ENCODE assay signal across 15 mouse cellular contexts in genomic region chr6:40890973-40891372, GRCm38 (mm10). TPM values are rescaled to one million over a fixed set of nuclear protein-coding genes. Genes with fewer than 3 reads are reported as not detected.
A peak's percentile ranks its signal among the peaks of the same experiment; 100 is the strongest.
DNase-seq lines count a peak whose midpoint lies in the region; ATAC-seq and TF ChIP-seq lines count a peak whose summit lies in the region.
"Had no signal": no experiment of that assay in that cellular context is flagged by ENCODE, and none has a peak within 500 bp of the region (broad histone marks: within the 10 kb centered on the region; RNA-seq: fewer than 3 reads in every experiment).

No protein-coding gene starts in this region.

- H3K4me3 ChIP-seq in spleen, adult 2 months (ENCODE audit: extremely low read depth, insufficient read depth, insufficient read length), result no peak overlapping the region
- H3K4me3 ChIP-seq: hindbrain, embryonic 15.5 days; limb, embryonic 13.5 days; midbrain, embryonic 13.5 days had no signal

- H3K36me3 ChIP-seq in spleen, adult 2 months (ENCODE audit: control insufficient read depth, insufficient read depth, low read length), result no peaks in the 10 kb centered on the region
- H3K36me3 ChIP-seq: hindbrain, embryonic 15.5 days; limb, embryonic 13.5 days; midbrain, embryonic 13.5 days had no signal

- no peaks in the 10 kb centered on the region for H3K4me1 ChIP-seq in spleen, adult 2 months (ENCODE audit: control insufficient read depth, insufficient read depth, insufficient read length)
- H3K4me1 ChIP-seq: hindbrain, embryonic 15.5 days; limb, embryonic 13.5 days; midbrain, embryonic 13.5 days had no signal

- no peak for TF ChIP-seq CTCF in spleen, adult 2 months (IDR thresholded peaks at IDR 0.05; ENCODE audit: extremely low read depth, insufficient read depth, insufficient read length, insufficient replicate concordance)

- TF ChIP-seq POLR2A in spleen, adult 2 months (IDR thresholded peaks at IDR 0.05; ENCODE audit: low read depth, low read length), result no peak

- 0 out of 2 replicates have a peak overlapping the region, but pooled peaks have one; percentile 18 for H3K27ac ChIP-seq in spleen, adult 2 months (ENCODE audit: insufficient read depth, low read length)
- H3K27ac ChIP-seq: hindbrain, embryonic 15.5 days; limb, embryonic 13.5 days; midbrain, embryonic 13.5 days had no signal

- WGBS in spleen, adult 2 months, result 10% methylated on average over 1 of the region's 1 CpGs

- peak; percentile 83 for ATAC-seq in megakaryocyte-erythroid progenitor cell, adult 5-6 weeks (replicated peaks; ENCODE audit: low FRiP score, low TSS enrichment, poor library complexity, severe bottlenecking)
- ATAC-seq: midbrain, embryonic 13.5 days had no signal

- DNase-seq in spleen, adult 2 months (ENCODE audit: low read depth in 1 of 2, low spot score in 2 of 2), result peak in 1 of 2 experiments; percentile 27
- no peak for DNase-seq in spleen, adult 18-20 months
- DNase-seq in liver, result peak; percentile 5
- no peak for DNase-seq in cerebellum, adult 11-12 months
- no peak for DNase-seq in layer of hippocampus, adult 9-10 months (ENCODE audit: low spot score)
- no peak for DNase-seq in B cell, adult 2 months
- DNase-seq in neural tube, embryonic 10.5 days (ENCODE audit: extremely low spot score, low spot score), result no peak
- DNase-seq: cerebellum, postnatal 25 days had no signal

- no peaks in the 10 kb centered on the region for H3K27me3 ChIP-seq in spleen, adult 2 months (ENCODE audit: control insufficient read depth, insufficient read depth, low read length)
- H3K27me3 ChIP-seq: hindbrain, embryonic 15.5 days; limb, embryonic 13.5 days; midbrain, embryonic 13.5 days had no signal

RNA-seq across cellular contexts. Expression of gene Moxd2, which starts 3.7 kb away (rescaled TPM):
- not detected in 2 replicates for polyA plus RNA-seq in spleen, adult 2 months (2012; rRNA removed)
- total RNA-seq in megakaryocyte-erythroid progenitor cell, adult 5-6 weeks (2014; fragmentation: Nextera tagmentation), result not detected in 2 replicates
- total RNA-seq in megakaryocyte-erythroid progenitor cell, adult 5-6 weeks (2017), result not detected in 2 replicates
- total RNA-seq: heart, adult 8-10 months had no signal
- polyA plus RNA-seq: hindbrain, embryonic 15.5 days; kidney, embryonic 16.5 days; limb, embryonic 13.5 days; midbrain, embryonic 13.5 days had no signal

RNA-seq across cellular contexts. Expression of gene Prss58, which starts 9.2 kb away (rescaled TPM):
- polyA plus RNA-seq in spleen, adult 2 months (2012; rRNA removed), result not detected in 2 replicates
- not detected in 2 replicates for total RNA-seq in megakaryocyte-erythroid progenitor cell, adult 5-6 weeks (2014; fragmentation: Nextera tagmentation)
- total RNA-seq in megakaryocyte-erythroid progenitor cell, adult 5-6 weeks (2017), result not detected in 2 replicates
- total RNA-seq: heart, adult 8-10 months had no signal
- polyA plus RNA-seq: C2C12; hindbrain, embryonic 15.5 days; kidney, embryonic 16.5 days; limb, embryonic 13.5 days; midbrain, embryonic 13.5 days had no signal

RNA-seq across cellular contexts. Expression of gene 1700074P13Rik, which starts 49.4 kb away (rescaled TPM):
- polyA plus RNA-seq in spleen, adult 2 months (2012; rRNA removed), result not detected in 2 replicates
- total RNA-seq in megakaryocyte-erythroid progenitor cell, adult 5-6 weeks (2014; fragmentation: Nextera tagmentation), result not detected in 2 replicates
- total RNA-seq in megakaryocyte-erythroid progenitor cell, adult 5-6 weeks (2017), result not detected in 2 replicates
- total RNA-seq: heart, adult 8-10 months had no signal
- polyA plus RNA-seq: C2C12; hindbrain, embryonic 15.5 days; kidney, embryonic 16.5 days; limb, embryonic 13.5 days; midbrain, embryonic 13.5 days had no signal
